Mouse (Mus musculus) adrenal gland (tissue): ENCODE results near the gene Dync2li1.

Experiments
- intact Hi-C: fragments of 180-260 bp; cut with DNase I; formaldehyde crosslinking; loops from one replicate; pipeline ENCODE4 v1.15.1; 2025
- long read RNA-seq, 2 experiments: library from polyadenylated mRNA; unstranded; transcript quantifications; one replicate each; pipeline ENCODE4 v2.0.0; 2020; ENCODE audit warnings: borderline replicate concordance in 1 of 2; ENCODE audit not compliant: insufficient replicate concordance in 1 of 2

Gene Dync2li1
- long read RNA-seq, experiment 1, transcript Dync2li1-201 (13 exons, 1,354 nt) = major isoform, 21 of 23 reads
- long read RNA-seq, experiment 1, partial matches to known transcripts = 0 of 23 reads
- long read RNA-seq, experiment 1, other reads (novel, unspliced or antisense) = 2 of 23 reads
- long read RNA-seq, experiment 2, transcript Dync2li1-201 (13 exons, 1,354 nt) = major isoform, 20 of 22 reads
- long read RNA-seq, experiment 2, partial matches to known transcripts = 1 of 22 reads
- long read RNA-seq, experiment 2, other reads (novel, unspliced or antisense) = 1 of 22 reads

GRCm38 (mm10) chr17:84626276-84626856 lies at the start of gene Dync2li1:
Gene Dync2li1 (plus strand): TSS chr17:84626496.
- intact Hi-C loops = no loop called here

GRCm38 (mm10) chr17:84576621-84577293 lies 49.5 kb upstream of the Dync2li1 start:
- intact Hi-C loops = no loop called here

GRCm38 (mm10) chr17:84579249-84579648 lies 47.0 kb upstream of the Dync2li1 start:
- intact Hi-C loops = no loop called here

- intact Hi-C loops = no loop called here
These were observed 46.5 kb upstream of the Dync2li1 start for GRCm38 (mm10) chr17:84579817-84580216.

- intact Hi-C loops = no loop called here
These were observed 45.5 kb upstream of the Dync2li1 start for GRCm38 (mm10) chr17:84580821-84581220.

GRCm38 (mm10) chr17:84581740-84582414 lies 44.4 kb upstream of the Dync2li1 start:
- intact Hi-C loops = no loop called here

- intact Hi-C loops = no loop called here
These were observed 42.2 kb upstream of the Dync2li1 start for GRCm38 (mm10) chr17:84584107-84584506.

- intact Hi-C loops = no loop called here
These were observed 41.2 kb upstream of the Dync2li1 start for GRCm38 (mm10) chr17:84585104-84585503.

GRCm38 (mm10) chr17:84590065-84590464 lies 36.2 kb upstream of the Dync2li1 start:
- intact Hi-C loops = no loop called here

GRCm38 (mm10) chr17:84591431-84592150 lies 34.7 kb upstream of the Dync2li1 start:
- intact Hi-C loops = no loop called here

GRCm38 (mm10) chr17:84596015-84596441 lies 30.3 kb upstream of the Dync2li1 start:
- intact Hi-C loops = no loop called here

- intact Hi-C loops = no loop called here
These were observed 29.8 kb upstream of the Dync2li1 start for GRCm38 (mm10) chr17:84596501-84596900.

- intact Hi-C loops = no loop called here
These were observed 28.4 kb upstream of the Dync2li1 start for GRCm38 (mm10) chr17:84597859-84598258.

GRCm38 (mm10) chr17:84598928-84599327 lies 27.4 kb upstream of the Dync2li1 start:
- intact Hi-C loops = no loop called here

GRCm38 (mm10) chr17:84600051-84600983 lies 26.0 kb upstream of the Dync2li1 start:
- intact Hi-C loops = no loop called here

- intact Hi-C loops = no loop called here
These were observed 24.5 kb upstream of the Dync2li1 start for GRCm38 (mm10) chr17:84601805-84602204.

- intact Hi-C loops = no loop called here
These were observed 23.1 kb upstream of the Dync2li1 start for GRCm38 (mm10) chr17:84603202-84603627.

- intact Hi-C loops = no loop called here
These were observed 22.4 kb upstream of the Dync2li1 start for GRCm38 (mm10) chr17:84603709-84604420.

GRCm38 (mm10) chr17:84606976-84607375 lies 19.3 kb upstream of the Dync2li1 start:
- intact Hi-C loops = no loop called here
